Mouse (Mus musculus): ENCODE results near the gene Chrm4. TPM values are rescaled to one million over a fixed set of nuclear protein-coding genes. Genes with fewer than 3 reads are reported as not detected.
A peak's percentile ranks its signal among the peaks of the same experiment; 100 is the strongest.

Chrm4 gene
- polyA plus RNA-seq, 1 experiment from 2014 or later: not detected

DNA sequence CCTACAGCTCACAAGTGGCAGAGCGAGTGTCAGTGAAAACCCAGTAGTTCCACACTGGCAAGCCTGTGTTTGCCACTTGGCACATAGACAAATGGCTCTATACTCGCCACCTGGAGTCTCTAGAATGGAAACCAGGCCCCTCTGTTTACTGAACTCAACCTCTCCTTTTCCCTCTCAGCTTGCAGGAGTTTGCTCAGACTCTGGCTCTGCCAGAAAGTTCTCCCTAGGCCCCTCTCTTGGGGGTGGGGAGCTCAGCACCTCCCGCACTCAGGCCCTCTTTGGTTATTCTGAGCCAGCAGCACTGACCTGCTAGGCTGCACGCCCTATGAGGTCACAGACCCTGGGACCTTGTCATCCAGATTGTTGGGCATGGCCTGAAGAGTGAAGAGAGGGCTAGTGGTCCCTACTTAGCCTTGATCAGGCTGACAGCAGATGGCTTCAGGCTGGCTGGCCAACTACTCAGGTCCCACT is 28.1 kb downstream of the Chrm4 start:
- H3K27me3 ChIP-seq (ENCODE audit: control insufficient read depth, insufficient read depth, low read length): no peaks in the 10 kb centered on the region
- H3K4me3 ChIP-seq (ENCODE audit: low read depth, low read length): no peak overlapping the region
- H3K9ac ChIP-seq (ENCODE audit: low read depth, low read length): peak overlapping the region; percentile 39; the same call in 1 of the 2 replicates
- H3K4me2 ChIP-seq: no peak overlapping the region
- WGBS (ENCODE audit: insufficient replicate concordance): 74% methylated on average over 4 of the region's 4 CpGs
- no peaks in the 10 kb centered on the region for H3K9me3 ChIP-seq (replicated peaks; ENCODE audit: control insufficient read depth, low read length)
- no peaks in the 10 kb centered on the region for H3K36me3 ChIP-seq (ENCODE audit: control insufficient read depth, insufficient read depth, low read length)
- H3K27ac ChIP-seq (ENCODE audit: low read depth, low read length): no peak overlapping the region
- H3K4me1 ChIP-seq (ENCODE audit: control insufficient read depth, insufficient read depth, low read length): peaks cover 76% of the 10 kb centered on the region
- ATAC-seq (replicated peaks; ENCODE audit: insufficient number of reproducible peaks, low FRiP score, low TSS enrichment): no peak

DNA sequence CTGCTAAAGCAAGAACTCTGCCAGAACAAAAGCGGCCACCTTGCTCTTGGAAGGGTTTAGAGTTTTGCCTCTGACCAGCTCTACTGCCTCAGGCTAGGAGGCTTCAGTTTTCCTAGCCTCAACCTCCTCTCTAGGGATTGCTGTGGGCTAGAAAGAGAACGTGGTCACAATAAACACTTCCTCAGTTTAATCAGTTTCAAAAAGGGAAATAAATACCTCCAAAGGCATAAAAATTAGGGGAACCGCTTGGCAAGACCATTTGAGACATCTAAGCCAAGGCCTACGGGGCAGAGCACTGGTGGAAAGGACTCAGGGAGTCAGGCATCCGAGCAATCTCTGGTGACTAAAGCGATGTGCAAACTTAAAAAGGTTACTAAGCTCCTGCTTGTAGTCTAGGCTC is 28.8 kb downstream of the Chrm4 start:
- H3K27ac ChIP-seq (ENCODE audit: low read depth, low read length): no peak overlapping the region

DNA sequence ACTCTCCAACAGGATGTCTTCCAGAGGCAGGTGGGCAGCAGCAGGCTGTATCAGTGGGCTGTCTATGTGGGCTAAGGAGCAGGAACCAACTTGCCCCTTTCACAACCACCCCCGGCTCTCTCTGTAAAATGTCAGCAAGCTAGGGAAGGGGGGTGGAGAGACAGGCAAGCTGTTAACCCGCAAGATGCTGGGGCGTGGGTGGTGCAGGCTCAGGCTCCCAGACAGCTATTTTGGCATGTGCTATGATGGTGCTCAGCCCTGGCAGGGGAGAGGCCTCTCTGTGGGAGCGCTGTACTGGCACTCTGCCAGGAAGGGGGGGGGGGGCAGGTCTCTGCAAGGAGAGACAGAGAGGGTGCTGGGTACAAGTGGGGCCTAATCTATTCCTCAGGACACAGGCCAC is 30.0 kb downstream of the Chrm4 start:
- Histone ChIP-seq H3K4me3 (ENCODE audit: low read depth, low read length) (no peak overlapping the region), H3K9me3 (replicated peaks; ENCODE audit: control insufficient read depth, low read length) (no peaks in the 10 kb centered on the region), H3K27ac (ENCODE audit: low read depth, low read length) (peak overlapping the region; percentile 85), H3K4me2 (peak overlapping the region; percentile 54), H3K4me1 (ENCODE audit: control insufficient read depth, insufficient read depth, low read length) (peaks cover 75% of the 10 kb centered on the region), H3K27me3 (ENCODE audit: control insufficient read depth, insufficient read depth, low read length) (no peaks in the 10 kb centered on the region), H3K36me3 (ENCODE audit: control insufficient read depth, insufficient read depth, low read length) (no peaks in the 10 kb centered on the region), H3K9ac (ENCODE audit: low read depth, low read length) (peak overlapping the region; percentile 34; the same call in 1 of the 2 replicates)
- ATAC-seq (replicated peaks; ENCODE audit: insufficient number of reproducible peaks, low FRiP score, low TSS enrichment): peak; percentile 71
- WGBS (ENCODE audit: insufficient replicate concordance): 13% methylated on average over 4 of the region's 4 CpGs

More for the DNA sequence above, 28.8 kb downstream of the Chrm4 start:
- Histone ChIP-seq H3K4me3 (ENCODE audit: low read depth, low read length) (no peak overlapping the region), H3K4me1 (ENCODE audit: control insufficient read depth, insufficient read depth, low read length) (peaks cover 72% of the 10 kb centered on the region), H3K9ac (ENCODE audit: low read depth, low read length) (peak overlapping the region; percentile 39; the same call in 1 of the 2 replicates), H3K27me3 (ENCODE audit: control insufficient read depth, insufficient read depth, low read length) (no peaks in the 10 kb centered on the region), H3K4me2 (no peak overlapping the region), H3K9me3 (replicated peaks; ENCODE audit: control insufficient read depth, low read length) (no peaks in the 10 kb centered on the region), H3K36me3 (ENCODE audit: control insufficient read depth, insufficient read depth, low read length) (no peaks in the 10 kb centered on the region)
- no peak for ATAC-seq (replicated peaks; ENCODE audit: insufficient number of reproducible peaks, low FRiP score, low TSS enrichment)
- 77% methylated on average over 6 of the region's 6 CpGs for WGBS (ENCODE audit: insufficient replicate concordance)

DNA sequence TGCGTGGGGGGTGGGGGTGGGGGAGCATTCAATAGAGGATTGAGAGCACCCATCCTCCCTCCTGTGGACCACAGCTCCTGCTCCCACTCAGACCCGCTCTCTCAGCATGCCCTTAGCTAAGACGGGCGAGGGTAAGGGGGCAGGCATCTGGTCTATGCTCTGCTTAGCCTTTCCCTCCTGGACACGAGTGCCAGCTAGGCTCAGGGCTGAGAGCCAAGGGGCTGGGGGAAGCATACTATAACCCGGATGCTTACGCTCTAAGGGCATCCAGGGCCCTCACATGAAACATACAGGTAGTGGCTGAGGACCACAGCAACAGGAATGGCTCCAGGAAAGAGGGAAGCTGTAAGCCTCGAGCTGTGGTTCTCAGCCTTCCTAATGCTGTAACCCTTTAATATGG is 31.0 kb downstream of the Chrm4 start:
- 0 out of 2 replicates have a peak overlapping the region, but pooled peaks have one; percentile 54 for H3K4me2 ChIP-seq
- no peak overlapping the region for H3K4me3 ChIP-seq (ENCODE audit: low read depth, low read length)
- no peaks in the 10 kb centered on the region for H3K36me3 ChIP-seq (ENCODE audit: control insufficient read depth, insufficient read depth, low read length)
- 86% methylated on average over 8 of the region's 8 CpGs for WGBS (ENCODE audit: insufficient replicate concordance)
- H3K9me3 ChIP-seq (replicated peaks; ENCODE audit: control insufficient read depth, low read length): no peaks in the 10 kb centered on the region
- H3K27ac ChIP-seq (ENCODE audit: low read depth, low read length): no peak overlapping the region; the same call in 1 of the 2 replicates
- H3K27me3 ChIP-seq (ENCODE audit: control insufficient read depth, insufficient read depth, low read length): no peaks in the 10 kb centered on the region
- no peak for ATAC-seq (replicated peaks; ENCODE audit: insufficient number of reproducible peaks, low FRiP score, low TSS enrichment)
- H3K4me1 ChIP-seq (ENCODE audit: control insufficient read depth, insufficient read depth, low read length): peaks cover 80% of the 10 kb centered on the region
- no peak overlapping the region for H3K9ac ChIP-seq (ENCODE audit: low read depth, low read length)

- Histone ChIP-seq H3K27me3 (ENCODE audit: control insufficient read depth, insufficient read depth, low read length) (no peaks in the 10 kb centered on the region), H3K4me3 (ENCODE audit: low read depth, low read length) (no peak overlapping the region), H3K4me1 (ENCODE audit: control insufficient read depth, insufficient read depth, low read length) (peaks cover 74% of the 10 kb centered on the region), H3K36me3 (ENCODE audit: control insufficient read depth, insufficient read depth, low read length) (no peaks in the 10 kb centered on the region), H3K4me2 (no peak overlapping the region; the same call in 1 of the 2 replicates), H3K27ac (ENCODE audit: low read depth, low read length) (no peak overlapping the region), H3K9ac (ENCODE audit: low read depth, low read length) (peak overlapping the region; percentile 59; the same call in 1 of the 2 replicates), H3K9me3 (replicated peaks; ENCODE audit: control insufficient read depth, low read length) (no peaks in the 10 kb centered on the region)
- no peak for ATAC-seq (replicated peaks; ENCODE audit: insufficient number of reproducible peaks, low FRiP score, low TSS enrichment)
- 42% methylated on average over 10 of the region's 10 CpGs for WGBS (ENCODE audit: insufficient replicate concordance)
Observed at GRCm38 (mm10) chr2:91958701-91959457, 31.8 kb downstream of the Chrm4 start.

GRCm38 (mm10) chr2:91959544-91960410 is 32.7 kb downstream of the Chrm4 start:
- peak overlapping the region; percentile 59; the same call in 1 of the 2 replicates for H3K9ac ChIP-seq (ENCODE audit: low read depth, low read length)
- H3K9me3 ChIP-seq (replicated peaks; ENCODE audit: control insufficient read depth, low read length): no peaks in the 10 kb centered on the region
- peaks cover 73% of the 10 kb centered on the region for H3K4me1 ChIP-seq (ENCODE audit: control insufficient read depth, insufficient read depth, low read length)
- H3K4me3 ChIP-seq (ENCODE audit: low read depth, low read length): no peak overlapping the region
- no peak overlapping the region for H3K27ac ChIP-seq (ENCODE audit: low read depth, low read length)
- no peaks in the 10 kb centered on the region for H3K27me3 ChIP-seq (ENCODE audit: control insufficient read depth, insufficient read depth, low read length)
- 80% methylated on average over 11 of the region's 11 CpGs for WGBS (ENCODE audit: insufficient replicate concordance)
- no peaks in the 10 kb centered on the region for H3K36me3 ChIP-seq (ENCODE audit: control insufficient read depth, insufficient read depth, low read length)
- no peak overlapping the region; the same call in 1 of the 2 replicates for H3K4me2 ChIP-seq
- ATAC-seq (replicated peaks; ENCODE audit: insufficient number of reproducible peaks, low FRiP score, low TSS enrichment): no peak

DNA sequence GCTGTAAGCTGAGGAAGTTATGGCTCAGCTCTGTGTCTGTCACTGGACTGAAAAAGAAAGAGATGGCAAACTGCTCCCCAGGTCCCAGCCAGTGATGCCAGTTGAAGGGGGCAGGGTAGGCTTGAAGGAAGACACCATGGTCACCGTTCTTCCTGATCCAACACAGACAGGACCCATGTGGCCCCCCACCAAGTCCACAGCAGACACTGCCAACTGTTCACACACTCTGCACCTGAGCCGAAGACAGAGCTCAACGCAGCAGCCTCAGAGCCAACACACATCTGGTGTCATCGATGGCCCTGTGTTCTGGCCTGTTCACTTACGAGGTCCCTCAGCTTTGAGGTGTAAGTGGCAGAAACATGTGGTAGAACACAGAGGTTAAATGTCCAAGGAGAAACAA is 33.4 kb downstream of the Chrm4 start:
- Histone ChIP-seq H3K9me3 (replicated peaks; ENCODE audit: control insufficient read depth, low read length) (no peaks in the 10 kb centered on the region), H3K27me3 (ENCODE audit: control insufficient read depth, insufficient read depth, low read length) (no peaks in the 10 kb centered on the region), H3K9ac (ENCODE audit: low read depth, low read length) (no peak overlapping the region), H3K36me3 (ENCODE audit: control insufficient read depth, insufficient read depth, low read length) (no peaks in the 10 kb centered on the region), H3K4me3 (ENCODE audit: low read depth, low read length) (no peak overlapping the region), H3K4me2 (no peak overlapping the region), H3K27ac (ENCODE audit: low read depth, low read length) (no peak overlapping the region), H3K4me1 (ENCODE audit: control insufficient read depth, insufficient read depth, low read length) (peaks cover 73% of the 10 kb centered on the region)
- WGBS (ENCODE audit: insufficient replicate concordance): 87% methylated on average over 5 of the region's 5 CpGs
- no peak for ATAC-seq (replicated peaks; ENCODE audit: insufficient number of reproducible peaks, low FRiP score, low TSS enrichment)

DNA sequence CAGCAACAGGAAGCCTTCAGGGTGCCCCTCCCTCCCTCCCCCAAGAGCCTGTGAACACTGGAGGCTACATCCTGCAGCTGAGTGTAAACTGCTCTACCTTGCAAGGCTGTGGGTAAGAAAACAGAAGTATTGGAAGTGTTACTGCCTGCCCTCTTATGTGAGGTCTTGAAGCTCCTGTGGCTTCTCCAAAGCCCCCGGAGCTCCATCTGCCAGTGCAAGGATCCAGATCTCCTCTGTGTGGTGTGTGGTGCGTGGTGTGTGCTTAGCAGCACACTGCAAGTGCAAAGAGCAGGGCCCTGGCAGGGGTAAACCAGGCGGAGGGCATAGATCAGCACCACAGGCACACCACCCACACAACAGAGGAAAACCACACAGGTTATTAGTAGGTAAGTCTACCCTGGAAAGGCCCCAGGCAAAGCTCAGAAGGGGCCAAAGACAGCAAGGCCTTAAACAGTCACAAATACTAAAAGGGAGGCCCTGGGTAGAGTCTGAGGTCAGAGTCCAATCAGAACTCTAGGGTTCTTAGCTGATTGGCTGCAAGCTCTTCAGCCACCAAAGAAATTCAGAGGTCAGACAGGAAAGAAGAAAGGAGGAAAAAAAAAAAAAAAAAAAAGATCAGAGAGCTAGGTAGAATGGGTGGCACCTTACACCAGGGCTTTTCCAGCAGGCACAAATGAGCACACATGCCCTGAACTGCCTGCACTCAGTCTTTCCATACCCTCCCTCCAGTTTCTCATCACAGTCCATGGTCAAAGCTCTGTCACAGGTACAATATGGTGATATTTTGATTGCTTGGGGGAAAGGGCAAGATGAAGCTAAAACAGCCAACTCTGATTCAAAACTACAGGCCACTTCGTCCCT is 35.1 kb downstream of the Chrm4 start:
- H3K27ac ChIP-seq (ENCODE audit: low read depth, low read length): no peak overlapping the region
- H3K9me3 ChIP-seq (replicated peaks; ENCODE audit: control insufficient read depth, low read length): no peaks in the 10 kb centered on the region
- WGBS (ENCODE audit: insufficient replicate concordance): 54% methylated on average over 4 of the region's 4 CpGs
- peak overlapping the region; percentile 85 for H3K9ac ChIP-seq (ENCODE audit: low read depth, low read length)
- H3K36me3 ChIP-seq (ENCODE audit: control insufficient read depth, insufficient read depth, low read length): no peaks in the 10 kb centered on the region
- ATAC-seq (replicated peaks; ENCODE audit: insufficient number of reproducible peaks, low FRiP score, low TSS enrichment): no peak
- H3K4me1 ChIP-seq (ENCODE audit: control insufficient read depth, insufficient read depth, low read length): peaks cover 64% of the 10 kb centered on the region
- peak overlapping the region; percentile 73 for H3K4me3 ChIP-seq (ENCODE audit: low read depth, low read length)
- H3K4me2 ChIP-seq: peak overlapping the region; percentile 85
- no peaks in the 10 kb centered on the region for H3K27me3 ChIP-seq (ENCODE audit: control insufficient read depth, insufficient read depth, low read length)

Measured in heart, embryonic 11.5 days (tissue).